16 mouse cellular contexts compared by ENCODE assay signal in the genomic region with DNA sequence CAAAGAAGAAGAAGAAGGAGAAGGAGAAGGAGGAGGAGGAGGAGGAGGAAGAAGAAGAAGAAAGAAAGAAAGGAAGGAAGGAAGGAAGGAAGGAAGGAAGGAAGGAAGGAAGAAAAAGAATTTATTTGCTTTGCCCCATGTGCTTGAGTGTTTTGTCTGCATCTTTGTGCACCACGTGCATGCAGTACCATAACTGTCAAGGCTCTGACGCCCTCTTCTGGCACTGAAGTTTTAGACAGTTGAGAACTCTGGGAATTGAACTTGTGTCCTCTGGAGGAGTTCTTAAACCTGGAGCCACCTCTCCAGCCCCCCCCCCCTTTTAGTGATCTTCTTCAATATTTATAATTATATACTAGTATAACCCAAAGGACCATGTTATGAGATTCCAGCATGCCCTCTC.
DNase-seq lines count a peak whose midpoint lies in the region; ATAC-seq and TF ChIP-seq lines count a peak whose summit lies in the region.
"Had no signal": no experiment of that assay in that cellular context is flagged by ENCODE, and none has a peak within 500 bp of the region (broad histone marks: within the 10 kb centered on the region; RNA-seq: fewer than 3 reads in every experiment).

No protein-coding gene starts in this region.

- H3K4me3 ChIP-seq in heart, adult 2 months = no peak overlapping the region
- H3K4me3 ChIP-seq in heart, embryonic 10.5 days = no peak overlapping the region
- no peak overlapping the region for H3K4me3 ChIP-seq in liver, postnatal 0 days (ENCODE audit: low read depth, low read length)
- H3K4me3 ChIP-seq in liver, embryonic 11.5 days (ENCODE audit: low read depth, low read length) = no peak overlapping the region
- no peak overlapping the region for H3K4me3 ChIP-seq in MEL (ENCODE audit: control insufficient read depth in 1 of 2, insufficient read depth in 1 of 2, low read depth in 2 of 2, low read length in 2 of 2)
- H3K4me3 ChIP-seq: hindbrain, embryonic 15.5 days; liver, embryonic 12.5 days; midbrain, embryonic 13.5 days; neural tube, embryonic 13.5 days had no signal

- no peak for TF ChIP-seq EP300 in heart, adult 2 months (IDR thresholded peaks at IDR 0.05; ENCODE audit: insufficient read depth, low read depth, low read length)
- no peak for TF ChIP-seq EP300 in liver, postnatal 0 days (IDR thresholded peaks at IDR 0.05; ENCODE audit: low read depth)
- no peak for TF ChIP-seq EP300 in MEL (IDR thresholded peaks at IDR 0.05; ENCODE audit: low read depth in 1 of 2, low read length in 2 of 2)

- no peak for TF ChIP-seq POLR2A in heart, adult 2 months (IDR thresholded peaks at IDR 0.05; ENCODE audit: insufficient read depth, low read depth, low read length)
- no peak for TF ChIP-seq POLR2A in MEL (IDR thresholded peaks at IDR 0.05; ENCODE audit: control insufficient read depth in 1 of 2, insufficient read depth in 1 of 2, low read depth in 1 of 2, low read length in 2 of 2, poor library complexity in 1 of 2)

- no peaks in the 10 kb centered on the region for H3K27me3 ChIP-seq in heart, adult 2 months (ENCODE audit: control insufficient read depth, insufficient read depth, low read length)
- H3K27me3 ChIP-seq in heart, embryonic 10.5 days (ENCODE audit: insufficient read depth, poor library complexity, severe bottlenecking) = no peaks in the 10 kb centered on the region
- no peaks in the 10 kb centered on the region for H3K27me3 ChIP-seq in liver, postnatal 0 days (ENCODE audit: insufficient read depth, low read length)
- H3K27me3 ChIP-seq in liver, embryonic 11.5 days (replicated peaks; ENCODE audit: control insufficient read depth, insufficient read depth, low read length) = no peaks in the 10 kb centered on the region
- no peaks in the 10 kb centered on the region; a peak in 1 of 4 replicates for H3K27me3 ChIP-seq in MEL (ENCODE audit: control insufficient read depth in 1 of 2, insufficient read depth in 2 of 2, low read length in 2 of 2)
- H3K27me3 ChIP-seq: midbrain, embryonic 13.5 days; neural tube, embryonic 13.5 days had no signal

- intact Hi-C loops in heart, adult 2 months (cut with DNase I) = loop anchor here (10.0 kb wide), 1 partner anchor 400 kb away; no protein-coding TSS in a partner anchor

- no peaks in the 10 kb centered on the region for H3K4me1 ChIP-seq in heart, adult 2 months (ENCODE audit: control insufficient read depth, insufficient read depth, low read length)
- H3K4me1 ChIP-seq in heart, embryonic 10.5 days = peaks cover 26% of the 10 kb centered on the region
- no peaks in the 10 kb centered on the region for H3K4me1 ChIP-seq in liver, postnatal 0 days (ENCODE audit: insufficient read depth)
- no peaks in the 10 kb centered on the region; the same call in 1 of the 2 replicates for H3K4me1 ChIP-seq in liver, embryonic 11.5 days (replicated peaks; ENCODE audit: control insufficient read depth, insufficient read depth, low read length)
- H3K4me1 ChIP-seq in MEL (ENCODE audit: control insufficient read depth in 1 of 2, insufficient read depth in 2 of 2, low read length in 2 of 2) = peaks cover 11 to 24% of the 10 kb centered on the region in 2 experiments
- H3K4me1 ChIP-seq: hindbrain, embryonic 15.5 days; midbrain, embryonic 13.5 days; neural tube, embryonic 13.5 days had no signal

- no peak for ATAC-seq in liver, postnatal 0 days
- ATAC-seq in liver, embryonic 11.5 days (replicated peaks; ENCODE audit: low FRiP score) = no peak
- ATAC-seq: liver, embryonic 12.5 days; midbrain, embryonic 13.5 days had no signal

- no peak overlapping the region for H3K4me2 ChIP-seq in liver, postnatal 0 days (ENCODE audit: low read depth, low read length)
- no peak overlapping the region for H3K4me2 ChIP-seq in liver, embryonic 11.5 days
- H3K4me2 ChIP-seq: hindbrain, embryonic 15.5 days; liver, embryonic 12.5 days; midbrain, embryonic 13.5 days; neural tube, embryonic 13.5 days had no signal

- H3K36me3 ChIP-seq in heart, adult 2 months (ENCODE audit: control insufficient read depth, insufficient read depth, low read length) = no peaks in the 10 kb centered on the region
- H3K36me3 ChIP-seq in heart, embryonic 10.5 days = no peaks in the 10 kb centered on the region
- H3K36me3 ChIP-seq in liver, postnatal 0 days (replicated peaks; ENCODE audit: insufficient read depth, low read length) = no peaks in the 10 kb centered on the region
- H3K36me3 ChIP-seq in liver, embryonic 11.5 days (ENCODE audit: control insufficient read depth, insufficient read depth, low read length) = no peaks in the 10 kb centered on the region
- H3K36me3 ChIP-seq in MEL (ENCODE audit: control insufficient read depth in 1 of 2, insufficient read depth in 2 of 2, low read length in 2 of 2) = peaks cover 0 to 8% of the 10 kb centered on the region in 2 experiments; a peak in 2 of 4 replicates
- H3K36me3 ChIP-seq: hindbrain, embryonic 15.5 days; liver, embryonic 12.5 days; midbrain, embryonic 13.5 days; neural tube, embryonic 13.5 days had no signal

- H3K9me3 ChIP-seq in heart, embryonic 10.5 days = no peaks in the 10 kb centered on the region
- H3K9me3 ChIP-seq in liver, postnatal 0 days (ENCODE audit: low read length) = no peaks in the 10 kb centered on the region
- no peaks in the 10 kb centered on the region for H3K9me3 ChIP-seq in liver, embryonic 11.5 days (ENCODE audit: control insufficient read depth, low read length)
- H3K9me3 ChIP-seq in MEL (replicated peaks; ENCODE audit: insufficient read depth, low read length) = no peaks in the 10 kb centered on the region
- H3K9me3 ChIP-seq: hindbrain, embryonic 15.5 days; liver, embryonic 12.5 days; midbrain, embryonic 13.5 days; neural tube, embryonic 13.5 days had no signal

- peak; percentile 44 for TF ChIP-seq CTCF in heart, adult 2 months (IDR thresholded peaks at IDR 0.05)
- TF ChIP-seq CTCF in liver, postnatal 0 days (IDR thresholded peaks at IDR 0.05; ENCODE audit: low read depth) = peak; percentile 21
- peak in 2 of 3 experiments; percentile 17 to 32; a peak in 3 of 6 replicates for TF ChIP-seq CTCF in MEL (IDR thresholded peaks at IDR 0.05 in 2 of 3, conservative IDR thresholded peaks at IDR 0.05 in 1 of 3; ENCODE audit: control insufficient read depth in 1 of 3, insufficient read depth in 1 of 3, low read depth in 2 of 3, low read length in 3 of 3, poor library complexity in 1 of 3, severe bottlenecking in 1 of 3)

- H3K27ac ChIP-seq in heart, adult 2 months = no peak overlapping the region
- H3K27ac ChIP-seq in heart, embryonic 10.5 days = no peak overlapping the region
- no peak overlapping the region for H3K27ac ChIP-seq in liver, postnatal 0 days (ENCODE audit: low read depth)
- H3K27ac ChIP-seq in liver, embryonic 11.5 days (ENCODE audit: low read depth, low read length) = no peak overlapping the region
- H3K27ac ChIP-seq in MEL (ENCODE audit: control insufficient read depth, low read depth, low read length) = no peak overlapping the region
- H3K27ac ChIP-seq: hindbrain, embryonic 15.5 days; liver, embryonic 12.5 days; midbrain, embryonic 13.5 days; neural tube, embryonic 13.5 days had no signal

- no peak for DNase-seq in heart, adult 2 months
- DNase-seq in heart, embryonic 10.5 days (ENCODE audit: low spot score) = no peak
- no peak for DNase-seq in liver, postnatal 0 days
- DNase-seq in liver, embryonic 11.5 days (ENCODE audit: low spot score) = no peak
- DNase-seq in MEL (ENCODE audit: low read depth, low spot score) = peak; percentile 41
- DNase-seq in embryo, embryonic 10.5 days (ENCODE audit: low spot score) = peak; percentile 48
- DNase-seq in natural killer cell, adult 2 months (ENCODE audit: low spot score in 2 of 2) = no peak
- DNase-seq in testis, postnatal 10 days (ENCODE audit: low spot score) = no peak
- DNase-seq: adrenal gland, postnatal 25 days; lung, postnatal 36 days; right cerebral cortex, postnatal 4 days; thymus, postnatal 36 days had no signal

- H3K9ac ChIP-seq in heart, adult 2 months (ENCODE audit: low read depth, low read length) = no peak overlapping the region
- H3K9ac ChIP-seq in liver, postnatal 0 days (replicated peaks) = no peak overlapping the region
- H3K9ac ChIP-seq in liver, embryonic 11.5 days (ENCODE audit: low read depth, low read length) = no peak overlapping the region
- H3K9ac ChIP-seq in MEL (ENCODE audit: control insufficient read depth, low read depth, low read length, poor library complexity, severe bottlenecking) = no peak overlapping the region
- H3K9ac ChIP-seq: hindbrain, embryonic 15.5 days; liver, embryonic 12.5 days; midbrain, embryonic 13.5 days; neural tube, embryonic 13.5 days had no signal

- peak; percentile 23 for TF ChIP-seq RAD21 in MEL (IDR thresholded peaks at IDR 0.05; ENCODE audit: low read depth, low read length)

- H3K79me2 ChIP-seq in heart, adult 2 months (replicated peaks; ENCODE audit: control insufficient read depth, insufficient read depth, low read length) = no peaks in the 10 kb centered on the region
- H3K79me2 ChIP-seq in MEL (ENCODE audit: control insufficient read depth, insufficient read depth, low read length, poor library complexity) = no peaks in the 10 kb centered on the region

- 45% methylated on average over 2 of the region's 2 CpGs for WGBS in heart, adult 2 months
- WGBS in heart, embryonic 10.5 days = 33% methylated on average over 2 of the region's 2 CpGs
- 28% methylated on average over 2 of the region's 2 CpGs for WGBS in liver, postnatal 0 days (ENCODE audit: insufficient replicate concordance)
- 40% methylated on average over 2 of the region's 2 CpGs for WGBS in liver, embryonic 11.5 days

TF ChIP-seq in MEL, 35 proteins besides CTCF, POLR2A, EP300 and RAD21:
- TF ChIP-seq SMC3 (IDR thresholded peaks at IDR 0.05; ENCODE audit: low read depth, low read length) = no peak; the same call in 1 of the 2 replicates
- no peak for TF ChIP-seq KAT2A (conservative IDR thresholded peaks at IDR 0.05; ENCODE audit: low read depth, low read length)
- no peak for TF ChIP-seq USF2 (IDR thresholded peaks at IDR 0.05; ENCODE audit: borderline replicate concordance in 1 of 2, insufficient read depth in 1 of 2, low read depth in 1 of 2, low read length in 2 of 2)
- TF ChIP-seq GABPA (IDR thresholded peaks at IDR 0.05; ENCODE audit: low read depth, low read length) = no peak
- no peak for TF ChIP-seq GATA1 (IDR thresholded peaks at IDR 0.05; ENCODE audit: low read depth, low read length)
- peak; percentile 70; the same call in 1 of the 2 replicates for TF ChIP-seq MXI1 (IDR thresholded peaks at IDR 0.05; ENCODE audit: low read depth, low read length)
- TF ChIP-seq USF1 (IDR thresholded peaks at IDR 0.05; ENCODE audit: low read depth, low read length) = peak; percentile 39; the same call in 1 of the 2 replicates
- no peak for TF ChIP-seq CHD2 (IDR thresholded peaks at IDR 0.05; ENCODE audit: low read length)
- TF ChIP-seq TBP (IDR thresholded peaks at IDR 0.05; ENCODE audit: low read depth, low read length) = no peak
- peak; percentile 66 for TF ChIP-seq MAX (IDR thresholded peaks at IDR 0.05; ENCODE audit: low read length)
- TF ChIP-seq MYC (IDR thresholded peaks at IDR 0.05; ENCODE audit: low read depth, low read length) = peak; percentile 79; the same call in 1 of the 2 replicates

Comparison
In these comparisons a context has a peak if more than half of its experiments do, and no peak if none do; other contexts are left out.
1. DNase-seq: peak in MEL (single experiment) and embryo, embryonic 10.5 days (single experiment); none in heart, adult 2 months (0 of 2), heart, embryonic 10.5 days (single experiment), liver, postnatal 0 days (single experiment), liver, embryonic 11.5 days (single experiment), natural killer cell, adult 2 months (0 of 2) and testis, postnatal 10 days (single experiment).
2. Peak in every context shown above with its lines, with median percentiles within 50 percentile points of each other: CTCF ChIP-seq.